Mouse (Mus musculus) heart, postnatal 0 days (tissue): ENCODE results near the gene Gcgr. TPM values are rescaled to one million over a fixed set of nuclear protein-coding genes. Genes with fewer than 3 reads are reported as not detected.
A peak's percentile ranks its signal among the peaks of the same experiment; 100 is the strongest.

ENCODE experiments used
- ATAC-seq: fragments of 200-750 bp; cut with Nextera tagmentation; 2 replicates; pipeline ENCODE4 v1.8.0; 2017; ENCODE audit warnings: low read depth, moderate number of reproducible peaks, moderate library complexity; ENCODE audit not compliant: insufficient read depth
- DNase-seq: peaks from one replicate; pipeline ENCODE4 v3.0.0-alpha.2; 2016; ENCODE audit warnings: low spot score
- H3K27ac ChIP-seq: fragments of 300-500 bp; sonication (generic); 2 replicates; pipeline ENCODE4 v1.5.1; 2014; ENCODE audit warnings: low read depth, mild to moderate bottlenecking
- H3K27me3 ChIP-seq: fragments of 300-500 bp; sonication (generic); 2 replicates; pipeline ENCODE4 v1.6.1; 2014; ENCODE audit warnings: low read length, mixed read lengths; ENCODE audit not compliant: control insufficient read depth, insufficient read depth
- H3K36me3 ChIP-seq: fragments of 300-500 bp; sonication (generic); replicated peaks from 2 replicates; pipeline ENCODE4 v1.6.1; 2014; ENCODE audit warnings: low read length, mixed read lengths; ENCODE audit not compliant: control insufficient read depth, insufficient read depth
- H3K4me1 ChIP-seq: fragments of 300-500 bp; sonication (generic); 2 replicates; pipeline ENCODE4 v1.6.1; 2014; ENCODE audit warnings: antibody characterized with exemption; ENCODE audit not compliant: control insufficient read depth, insufficient read depth
- H3K4me2 ChIP-seq: fragments of 300-500 bp; sonication (generic); 2 replicates; pipeline ENCODE4 v1.6.1; 2014; ENCODE audit warnings: low read depth, mild to moderate bottlenecking, low read length, moderate library complexity
- H3K4me3 ChIP-seq: fragments of 300-500 bp; sonication (generic); 2 replicates; pipeline ENCODE4 v1.5.1; 2014; ENCODE audit warnings: low read depth, low read length
- H3K9ac ChIP-seq: fragments of 300-500 bp; sonication (generic); replicated peaks from 2 replicates; pipeline ENCODE4 v1.6.1; 2014; ENCODE audit warnings: low read depth, low read length, mixed read lengths
- H3K9me3 ChIP-seq: fragments of 300-500 bp; sonication (generic); replicated peaks from 2 replicates; pipeline ENCODE4 v1.6.1; 2016; ENCODE audit warnings: low read length; ENCODE audit not compliant: control insufficient read depth
- CTCF ChIP-seq: IDR thresholded peaks from 2 replicates; pipeline ENCODE4 v1.5.1; 2016; ENCODE audit warnings: antibody characterized with exemption, control low read depth, low read depth
- EP300 ChIP-seq: IDR thresholded peaks from 2 replicates; pipeline ENCODE4 v1.6.1; 2016; ENCODE audit warnings: antibody characterized with exemption, low read depth
- WGBS: fragments of 180-500 bp; shearing (Covaris S2); extraction: QIAGEN DNeasy Blood & Tissue Kit; methylation state at CpG from one replicate; pipeline ENCODE4 v1.1.7; 2014; 5-methylcytosine and 5-hydroxymethylcytosine counted together
- polyA plus RNA-seq: library from polyadenylated mRNA; unstranded; fragments of >200 nt; fragmentation: Nextera tagmentation; extraction: Ambion mirVana; gene quantifications from 2 replicates; pipeline ENCODE4 v1.2.1, GENCODE M21; 2015
- total RNA-seq: library from RNA; depleted of rRNA; stranded (reverse); fragments of >200 nt; gene quantifications from 2 replicates; pipeline ENCODE4 v1.2.3, GENCODE M21; 2014; ENCODE audit warnings: low replicate concordance

The Gcgr gene
- total and polyA plus RNA-seq, 2 experiments from 2014 or later = 0.23 to 0.81 TPM

- 86% methylated on average over 6 of the region's 6 CpGs for WGBS
- Histone ChIP-seq H3K4me3 (no peak overlapping the region), H3K27me3 (no peaks in the 10 kb centered on the region), H3K4me1 (peaks cover 13% of the 10 kb centered on the region), H3K9me3 (no peaks in the 10 kb centered on the region), H3K9ac (no peak overlapping the region), H3K36me3 (peaks cover 73% of the 10 kb centered on the region), H3K27ac (no peak overlapping the region), H3K4me2 (no peak overlapping the region)
- no peak for ATAC-seq
- no peak for DNase-seq
- TF ChIP-seq CTCF (no peak), EP300 (no peak)
Measured at GRCm38 (mm10) chr11:120568324-120568723, 37.8 kb downstream of the Gcgr start.

- no peaks in the 10 kb centered on the region for H3K27me3 ChIP-seq
- H3K9me3 ChIP-seq = no peaks in the 10 kb centered on the region
- ATAC-seq (no peak), DNase-seq (no peak)
- peak overlapping the region; percentile 67 for H3K4me2 ChIP-seq
- TF ChIP-seq CTCF (no peak), EP300 (no peak)
- 49% methylated on average over 3 of the region's 3 CpGs for WGBS
- H3K4me3 ChIP-seq = peak overlapping the region; percentile 82; the same call in 1 of the 2 replicates
- peaks cover 26% of the 10 kb centered on the region for H3K4me1 ChIP-seq
- no peak overlapping the region for H3K27ac ChIP-seq
- H3K9ac ChIP-seq = no peak overlapping the region
- peaks cover 45% of the 10 kb centered on the region for H3K36me3 ChIP-seq
Measured at GRCm38 (mm10) chr11:120571122-120571521, 40.6 kb downstream of the Gcgr start.

- Histone ChIP-seq H3K4me2 (peak overlapping the region; percentile 67), H3K9me3 (no peaks in the 10 kb centered on the region), H3K27me3 (no peaks in the 10 kb centered on the region), H3K4me1 (peaks cover 26% of the 10 kb centered on the region), H3K9ac (peak overlapping the region; percentile 90), H3K36me3 (peaks cover 41% of the 10 kb centered on the region), H3K27ac (peak overlapping the region; percentile 81), H3K4me3 (peak overlapping the region; percentile 82)
- DNase-seq (no peak), ATAC-seq (no peak)
- no peak for TF ChIP-seq CTCF
- no peak for TF ChIP-seq EP300
- 2% methylated on average over 11 of the region's 11 CpGs for WGBS
Measured at GRCm38 (mm10) chr11:120571754-120572416, 41.4 kb downstream of the Gcgr start.

- Histone ChIP-seq H3K4me3 (peak overlapping the region; percentile 82), H3K4me2 (peak overlapping the region; percentile 67), H3K27ac (peak overlapping the region; percentile 81), H3K9me3 (no peaks in the 10 kb centered on the region), H3K4me1 (peaks cover 26% of the 10 kb centered on the region), H3K36me3 (peaks cover 37% of the 10 kb centered on the region), H3K27me3 (no peaks in the 10 kb centered on the region), H3K9ac (peak overlapping the region; percentile 90)
- no peak for DNase-seq
- ATAC-seq = peak; percentile 7
- TF ChIP-seq EP300 = no peak
- TF ChIP-seq CTCF = no peak
- under 1% methylated on average over 22 of the region's 24 CpGs for WGBS
Measured at GRCm38 (mm10) chr11:120572417-120572751, 41.9 kb downstream of the Gcgr start.

GRCm38 (mm10) chr11:120572752-120573584 is 42.5 kb downstream of the Gcgr start, which contains the start of gene P4hb:
P4hb (minus strand) TSS chr11:120573253.
- Histone ChIP-seq H3K9me3 (no peaks in the 10 kb centered on the region), H3K27ac (peak within 1 kb of the TSS; percentile 97), H3K4me1 (peaks cover 26% of the 10 kb centered on the region), H3K4me2 (peak within 1 kb of the TSS; percentile 67), H3K36me3 (peaks cover 37% of the 10 kb centered on the region), H3K9ac (peak within 1 kb of the TSS; percentile 90), H3K4me3 (peak within 1 kb of the TSS; percentile 82), H3K27me3 (no peaks in the 10 kb centered on the region)
- TF ChIP-seq CTCF (no peak), EP300 (peak; percentile 82)
- WGBS = under 1% methylated on average over 93 of the region's 94 CpGs
- DNase-seq (peak; percentile 100), ATAC-seq (peak; percentile 94)
